Mouse (Mus musculus) ES-CJ7 (cell line): ENCODE measurements at regions not wholly inside any gene's neighbourhood (a gene's known extent, or its start where the extent isn't known, plus 50 kb on each side); places are given as distances from the start of the nearest gene placed in this dataset.
A peak's percentile ranks its signal among the peaks of the same experiment; 100 is the strongest.

Source experiments
- DNase-seq: peaks from one replicate; pipeline ENCODE4 v3.0.0; 2011; ENCODE audit warnings: low read depth, low spot score

DNA sequence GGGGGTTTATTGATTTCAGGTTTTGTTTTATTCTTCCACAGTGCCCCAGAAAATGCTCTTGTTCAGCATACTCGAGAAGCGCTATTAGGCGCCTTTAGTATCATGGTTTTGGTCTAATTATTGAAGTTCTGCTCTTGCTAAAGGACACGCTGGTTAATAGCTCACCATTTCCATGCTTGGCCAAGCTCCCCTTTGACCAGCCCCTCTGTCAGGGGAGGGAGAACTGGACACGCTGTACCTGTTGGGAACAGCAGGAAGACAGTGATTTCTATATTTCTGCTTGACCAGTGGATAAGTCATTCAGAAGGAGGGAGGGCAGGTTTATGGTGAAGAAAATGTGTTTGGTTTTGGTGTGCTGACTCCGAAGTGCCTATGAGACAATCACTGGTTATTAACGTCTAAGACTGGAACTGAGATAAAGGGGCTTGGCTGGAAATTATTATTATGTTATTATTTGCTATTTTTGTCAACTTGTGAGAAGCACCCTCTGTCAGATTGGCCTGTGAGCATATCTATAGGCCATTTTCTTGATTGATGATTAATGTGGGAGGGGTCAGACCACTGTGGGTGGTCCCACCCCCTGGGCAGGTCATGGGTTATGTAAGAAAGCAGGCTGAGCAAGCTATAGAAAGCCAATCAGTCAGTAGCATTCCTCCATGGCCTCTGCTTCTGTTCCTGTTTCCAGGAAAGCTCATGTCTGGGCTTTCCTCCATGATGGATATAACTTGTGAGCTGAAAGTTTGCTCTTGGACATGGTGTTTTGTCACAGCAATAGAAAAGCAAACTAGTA is 51.2 kb upstream of the Tanc2 start:
- no peak for DNase-seq

DNA sequence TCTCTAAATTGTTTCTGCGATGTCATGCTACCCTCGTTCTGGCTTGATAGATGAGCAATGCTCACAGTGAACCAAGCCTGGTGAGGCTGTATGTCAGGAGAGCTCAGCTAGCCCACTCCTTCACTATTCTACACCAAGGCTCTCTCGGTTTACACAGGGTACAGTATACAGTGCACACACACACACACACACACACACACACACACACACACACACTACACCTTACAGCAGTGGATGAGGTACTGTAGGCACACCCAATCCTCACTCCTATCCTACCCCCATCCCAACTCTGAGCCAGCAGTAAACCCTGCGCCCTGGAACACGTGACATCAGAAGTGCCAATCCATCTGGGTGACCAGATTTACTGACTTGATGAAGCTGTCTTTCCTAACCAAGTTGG is 57.2 kb upstream of the Tanc2 start:
- no peak for DNase-seq

DNA sequence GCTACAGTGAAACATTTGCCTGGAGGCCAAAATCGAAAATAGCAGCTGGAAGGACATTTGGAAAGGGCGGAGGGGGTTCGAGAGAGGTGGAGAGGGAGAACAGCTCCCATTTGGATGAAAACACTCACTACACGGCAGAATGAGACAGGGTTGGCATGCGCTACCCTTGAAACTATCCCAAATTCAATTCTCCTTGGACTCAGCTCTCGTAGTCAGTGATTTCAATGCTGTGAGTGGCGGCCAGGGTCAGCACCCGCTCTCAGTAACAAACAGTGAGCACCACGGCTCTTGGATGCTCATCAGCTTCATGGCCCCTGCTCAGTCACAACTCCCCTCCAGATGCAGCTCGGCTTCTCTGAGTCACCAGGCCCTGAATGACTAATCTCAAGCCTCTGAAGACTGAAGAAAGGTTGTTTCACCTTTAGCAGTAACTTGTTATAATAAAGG is 59.1 kb upstream of the Tanc2 start:
- DNase-seq: no peak

DNA sequence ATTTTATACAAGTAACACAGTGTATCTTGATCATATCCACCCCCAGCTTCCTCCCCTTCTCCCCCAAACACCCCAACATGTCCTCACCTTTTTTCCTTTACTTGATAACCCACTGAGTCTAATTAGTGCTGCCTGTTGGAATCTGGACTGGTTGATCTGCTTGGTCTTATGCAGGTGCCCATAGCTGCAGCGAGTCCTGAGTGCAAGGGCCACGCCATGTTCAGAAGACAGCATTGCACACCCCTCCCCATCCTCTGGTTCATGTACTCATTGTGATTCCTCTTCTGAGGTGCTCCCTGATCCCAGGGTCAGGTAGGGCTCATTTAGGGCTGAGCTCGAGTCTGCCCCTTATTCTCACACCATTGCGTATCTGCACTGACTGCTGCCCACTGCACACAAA is 63.7 kb upstream of the Tanc2 start:
- DNase-seq: no peak

DNA sequence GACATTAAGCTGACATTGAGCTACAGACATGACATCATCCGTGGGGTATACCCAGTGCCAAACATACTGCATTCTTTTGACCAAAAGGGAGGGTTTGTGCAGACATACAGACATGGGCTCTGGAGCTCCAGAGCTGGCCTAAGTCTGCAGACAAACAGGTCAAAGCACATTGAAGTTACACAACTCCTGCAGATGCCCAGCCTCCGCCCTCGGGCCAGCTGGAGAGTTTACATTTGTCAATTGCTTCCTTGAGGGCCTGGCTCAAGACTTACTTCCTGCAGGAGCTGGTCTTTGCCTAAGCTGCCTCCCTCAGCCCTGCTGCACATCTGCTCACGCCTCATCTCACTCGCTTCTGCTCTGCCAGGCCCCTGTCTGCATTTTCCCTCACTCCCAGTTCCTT is 64.2 kb upstream of the Tanc2 start:
- DNase-seq: no peak

GRCm38 (mm10) chr11:105524400-105524799 is 65.4 kb upstream of the Tanc2 start:
- no peak for DNase-seq

DNA sequence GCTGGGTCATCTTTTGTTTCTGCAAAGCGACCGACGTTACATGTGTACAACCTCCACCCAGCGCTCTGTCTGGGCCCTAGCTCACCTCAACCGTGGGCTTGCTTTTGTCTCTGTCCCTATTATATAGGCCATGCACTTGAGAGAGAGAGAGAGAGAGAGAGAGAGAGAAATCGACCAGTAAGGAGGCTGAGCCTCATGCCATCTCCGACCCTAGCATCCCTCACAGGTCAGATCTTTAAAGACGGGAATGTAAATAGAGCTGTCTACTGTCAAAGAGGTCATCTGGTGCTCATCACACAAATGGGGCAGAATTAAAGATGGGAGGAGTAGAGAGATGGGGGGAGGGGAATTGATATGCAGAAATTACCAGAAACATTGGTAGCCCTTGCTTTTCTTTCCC is 66.0 kb upstream of the Tanc2 start:
- DNase-seq: no peak

DNA sequence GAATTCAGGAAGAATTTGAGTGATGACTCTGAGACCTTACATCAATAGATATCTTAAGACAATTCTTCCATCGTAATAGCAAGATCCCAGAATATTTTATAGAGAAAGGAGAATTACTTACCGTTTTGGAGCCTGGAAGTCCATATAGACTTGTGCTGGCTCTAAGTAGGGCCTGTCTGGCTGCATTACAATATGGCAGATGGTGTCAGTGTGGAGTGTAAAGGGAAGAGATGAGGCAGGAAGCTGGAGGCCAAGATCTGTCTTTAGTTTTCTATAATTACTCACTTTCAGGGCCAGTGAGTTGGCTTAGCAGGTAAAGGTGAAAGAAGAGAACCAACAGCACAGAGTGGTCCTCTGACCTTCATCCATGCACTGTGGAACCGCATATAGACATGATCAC is 63.9 kb upstream of the March10 start:
- DNase-seq: no peak

- no peak for DNase-seq
Measured at GRCm38 (mm10) chr11:105513275-105513674, 56.7 kb upstream of the March10 start.

- no peak for DNase-seq
Measured at GRCm38 (mm10) chr11:105510626-105511025, 54.1 kb upstream of the March10 start.

DNA sequence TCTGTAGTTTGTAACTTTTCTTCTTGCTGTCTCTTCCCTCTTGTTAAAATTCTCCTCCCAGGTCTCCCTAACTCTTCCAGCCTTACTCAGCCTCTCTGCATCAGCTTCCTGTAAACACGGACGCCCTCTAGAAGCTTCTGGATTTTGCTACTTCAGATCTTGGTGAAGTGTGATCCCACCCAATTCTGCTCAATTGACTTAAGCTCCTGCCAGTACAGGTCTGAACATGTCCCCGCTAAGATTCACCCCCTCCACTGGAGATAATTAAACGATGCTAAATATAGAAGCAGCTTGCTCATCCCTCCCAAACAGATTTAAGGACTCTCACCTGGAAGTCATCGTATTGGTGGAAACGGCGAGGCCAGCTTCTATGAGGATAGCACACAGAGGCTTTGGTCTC is 53.5 kb upstream of the March10 start:
- DNase-seq: no peak

DNA sequence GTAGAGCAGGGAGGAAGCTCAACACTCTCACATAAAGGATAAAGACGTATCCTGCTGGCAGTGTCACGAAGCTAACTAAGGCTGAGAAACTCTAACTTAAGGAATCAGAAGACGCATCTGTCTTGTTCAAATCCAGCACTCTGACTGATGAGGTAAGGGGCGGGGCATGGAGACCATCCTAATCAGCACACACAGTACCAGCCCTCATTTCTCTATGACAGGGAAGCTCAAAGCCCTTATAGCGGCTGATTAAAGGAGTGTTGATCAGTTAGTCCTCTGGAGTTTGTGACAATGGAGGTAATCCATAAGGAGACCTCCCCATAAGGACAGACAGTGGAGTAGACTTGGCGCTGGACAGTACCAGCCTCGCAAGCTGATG is 52.1 kb upstream of the March10 start:
- DNase-seq: no peak

- DNase-seq: peak; percentile 27
Measured at GRCm38 (mm10) chr11:105507972-105508659, 51.6 kb upstream of the March10 start.

DNA sequence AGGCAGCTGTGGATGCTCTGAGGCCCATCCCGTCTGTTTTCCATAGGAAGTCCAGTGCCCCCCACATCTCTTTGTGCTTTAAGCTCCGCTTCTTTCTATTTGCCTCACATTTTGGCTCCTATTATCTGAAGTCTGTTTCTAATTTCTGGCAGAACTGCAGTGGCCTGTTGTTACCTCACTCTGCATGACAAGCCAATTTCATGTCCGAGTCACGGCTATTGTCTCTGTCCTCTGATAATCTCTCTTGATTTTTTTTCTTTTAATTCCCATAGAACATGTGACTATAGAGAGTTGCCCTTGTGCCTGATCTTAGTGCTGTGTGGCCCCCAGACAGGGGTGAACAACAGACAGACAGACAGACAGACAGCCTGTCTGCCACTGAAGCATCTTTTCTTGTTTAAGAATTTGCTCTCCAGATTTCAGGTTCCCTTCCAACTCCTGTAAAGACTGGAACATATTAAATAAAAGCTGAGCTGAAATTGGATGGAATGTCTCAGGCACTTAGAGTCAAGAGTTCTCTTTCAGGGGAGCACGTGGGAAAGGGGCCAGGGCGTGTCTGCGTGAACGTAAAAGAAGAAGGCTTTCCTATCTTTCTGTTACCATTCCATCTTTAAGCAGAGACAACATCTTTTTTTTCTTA is 50.9 kb upstream of the March10 start:
- no peak for DNase-seq
